Mouse (Mus musculus) brain, embryonic 18.5 days (tissue): Measurements from ENCODE around the gene Gm7534.

Experiments
- DNase-seq: peaks from one replicate; pipeline ENCODE4 v3.0.0-alpha.2; 2012; ENCODE audit warnings: low read depth, low spot score

Gm7534 gene

DNA sequence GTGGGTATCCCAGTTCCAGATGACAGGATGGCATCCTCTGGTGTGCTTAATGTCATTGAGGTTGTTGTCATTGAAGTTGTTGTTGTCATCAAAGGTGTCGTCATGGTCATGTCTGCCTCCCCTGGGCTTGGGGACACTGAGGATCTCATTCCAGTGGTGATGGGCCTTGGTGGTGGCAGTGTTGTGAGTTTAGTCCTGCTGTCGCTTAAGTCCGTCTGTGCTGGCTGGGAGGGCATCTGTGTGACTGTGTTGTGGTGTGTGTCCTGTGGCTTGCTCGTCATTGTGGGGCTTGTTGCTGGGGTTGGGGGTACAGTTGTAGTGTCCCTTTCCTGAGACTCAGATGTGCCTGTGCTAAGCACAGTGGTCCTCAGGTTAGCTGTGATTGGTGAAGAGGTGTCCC, at the start of gene Gm7534:
Gene Gm7534, minus strand, starts transcription at position 101 of the 400 bp plus-strand sequence.
- DNase-seq, result no peak

GRCm38 (mm10) chr4:134252131-134252910, 49.5 kb upstream of the Gm7534 start:
- DNase-seq, result no peak

- no peak for DNase-seq
Observed at GRCm38 (mm10) chr4:134251241-134252130, 48.7 kb upstream of the Gm7534 start.

DNA sequence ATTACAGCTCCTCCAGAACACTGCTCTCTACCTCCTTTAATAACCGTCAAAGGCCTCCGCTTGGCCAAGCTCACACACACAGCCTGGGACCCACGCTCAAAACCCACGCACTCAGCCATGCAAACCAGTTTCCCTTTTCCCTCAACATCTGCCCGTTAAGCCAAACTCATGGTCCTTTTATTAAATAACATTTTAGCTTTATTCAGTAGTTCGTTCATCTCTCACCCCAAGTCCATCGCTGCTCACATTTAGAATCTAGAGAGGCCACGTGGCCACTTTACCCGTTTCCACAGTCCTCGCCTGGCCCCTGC, 48.1 kb upstream of the Gm7534 start:
- no peak for DNase-seq

- DNase-seq, result no peak
Observed at GRCm38 (mm10) chr4:134250116-134250929, 47.5 kb upstream of the Gm7534 start.

- DNase-seq, result no peak
Observed at GRCm38 (mm10) chr4:134249651-134250050, 46.8 kb upstream of the Gm7534 start.

DNA sequence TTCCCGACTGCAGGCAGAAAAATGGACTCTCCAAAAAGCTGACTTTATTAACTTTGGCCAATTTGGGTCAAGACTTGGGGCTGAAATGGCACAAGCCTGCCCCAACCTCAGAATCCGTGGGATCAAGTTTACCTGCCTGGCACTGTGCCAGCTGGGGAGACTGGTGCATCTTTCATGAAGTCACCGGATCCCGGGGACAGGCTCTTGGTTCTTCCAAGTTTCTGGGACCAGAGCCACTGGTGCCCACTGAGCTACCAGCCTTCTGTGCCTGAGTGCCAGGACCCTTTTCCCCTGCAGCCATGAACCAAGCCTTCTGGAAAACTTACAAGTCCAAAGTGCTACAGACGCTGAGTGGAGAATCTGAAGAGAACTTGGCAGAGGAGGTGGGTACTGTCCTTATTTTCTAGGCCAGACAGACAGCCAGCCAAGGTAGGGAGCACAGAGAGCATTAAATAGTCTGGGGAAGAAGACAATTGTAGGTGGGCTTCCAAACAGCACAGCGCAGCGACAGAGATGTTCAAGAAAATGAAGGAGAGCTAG, 44.0 kb upstream of the Gm7534 start, which contains the start of gene Gm30191:
Gene Gm30191, plus strand, starts transcription at position 217 of the 540 bp plus-strand sequence.
- no peak for DNase-seq

DNA sequence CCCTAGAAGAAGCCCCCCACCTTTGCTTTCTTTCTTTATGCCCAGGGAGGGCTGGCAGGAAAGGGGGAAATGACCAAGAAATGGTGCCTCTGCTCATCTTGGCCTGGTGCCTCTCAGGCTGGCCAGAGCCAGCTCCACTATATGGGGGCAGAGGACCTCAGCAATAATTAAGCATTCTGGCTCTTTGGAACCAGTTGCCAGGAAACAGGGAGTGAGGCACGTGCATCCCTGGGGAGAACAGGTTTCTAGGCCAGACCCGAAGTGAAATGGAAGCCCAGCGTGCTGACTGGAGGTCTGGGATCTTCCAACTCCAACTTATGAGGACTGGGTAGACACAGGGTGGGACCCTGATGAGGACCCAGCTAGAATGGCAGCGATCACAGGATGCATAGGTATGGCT, 43.5 kb upstream of the Gm7534 start:
- no peak for DNase-seq

- DNase-seq, result peak; percentile 73
Observed at GRCm38 (mm10) chr4:134245148-134245843, 42.5 kb upstream of the Gm7534 start, which contains the start of gene Zfp593. TSS of gene Zfp593 (minus strand) at chr4:134245592.

GRCm38 (mm10) chr4:134243516-134244250, 40.9 kb upstream of the Gm7534 start, which contains the start of gene E130218I03Rik:
TSS of gene E130218I03Rik (plus strand) at chr4:134243662.
- no peak for DNase-seq

DNA sequence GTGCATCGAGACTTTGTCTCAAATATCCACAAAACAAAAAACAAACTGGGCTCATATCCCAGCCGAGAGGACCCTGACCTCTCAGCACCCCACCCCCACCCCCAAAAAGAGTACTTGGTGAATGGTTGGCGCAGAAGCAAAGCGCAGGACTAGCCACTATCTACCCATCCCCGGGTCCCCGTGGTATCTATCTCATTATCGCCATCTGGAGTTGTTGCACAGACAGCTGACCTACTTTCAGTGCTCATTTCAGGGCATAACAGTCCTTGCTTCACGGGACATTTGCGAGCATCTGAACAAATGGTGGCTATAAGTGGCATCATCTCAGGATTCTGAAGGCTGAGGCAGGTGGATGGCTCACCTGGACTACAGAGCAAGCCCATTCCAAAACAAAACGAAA, 35.9 kb upstream of the Gm7534 start:
- DNase-seq, result no peak

- DNase-seq, result no peak
Observed at GRCm38 (mm10) chr4:134238279-134238651, 35.5 kb upstream of the Gm7534 start, which contains the start of gene Cnksr1. TSS of gene Cnksr1 (minus strand) at chr4:134238399.

GRCm38 (mm10) chr4:134237582-134238278, 34.9 kb upstream of the Gm7534 start:
- DNase-seq, result no peak

GRCm38 (mm10) chr4:134234876-134235275, 32.1 kb upstream of the Gm7534 start:
- DNase-seq, result no peak

- DNase-seq, result no peak
Observed at GRCm38 (mm10) chr4:134230431-134230830, 27.6 kb upstream of the Gm7534 start.

DNA sequence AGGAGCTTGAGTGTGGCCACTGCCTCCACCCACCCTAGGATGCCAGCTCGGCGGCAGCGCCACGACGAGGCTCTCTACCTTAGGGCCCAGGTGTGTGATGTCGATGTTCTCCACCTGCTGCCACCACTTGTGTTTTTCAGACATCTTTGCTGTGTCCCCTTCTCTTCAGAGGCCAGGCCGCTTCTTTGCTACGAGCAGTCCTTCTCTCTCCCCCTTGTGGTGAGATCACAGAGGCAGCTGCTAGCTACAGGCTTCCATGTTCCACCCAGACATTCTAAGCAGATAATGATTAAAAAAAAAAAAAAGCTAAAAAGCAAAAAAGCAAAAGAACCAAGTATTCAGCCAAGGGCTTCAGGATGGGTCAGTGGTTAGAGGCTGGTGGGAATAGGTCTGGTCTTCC, 24.4 kb upstream of the Gm7534 start, which contains the start of gene Catsper4:
Gene Catsper4, minus strand, starts transcription at position 190 of the 400 bp plus-strand sequence.
- no peak for DNase-seq

DNA sequence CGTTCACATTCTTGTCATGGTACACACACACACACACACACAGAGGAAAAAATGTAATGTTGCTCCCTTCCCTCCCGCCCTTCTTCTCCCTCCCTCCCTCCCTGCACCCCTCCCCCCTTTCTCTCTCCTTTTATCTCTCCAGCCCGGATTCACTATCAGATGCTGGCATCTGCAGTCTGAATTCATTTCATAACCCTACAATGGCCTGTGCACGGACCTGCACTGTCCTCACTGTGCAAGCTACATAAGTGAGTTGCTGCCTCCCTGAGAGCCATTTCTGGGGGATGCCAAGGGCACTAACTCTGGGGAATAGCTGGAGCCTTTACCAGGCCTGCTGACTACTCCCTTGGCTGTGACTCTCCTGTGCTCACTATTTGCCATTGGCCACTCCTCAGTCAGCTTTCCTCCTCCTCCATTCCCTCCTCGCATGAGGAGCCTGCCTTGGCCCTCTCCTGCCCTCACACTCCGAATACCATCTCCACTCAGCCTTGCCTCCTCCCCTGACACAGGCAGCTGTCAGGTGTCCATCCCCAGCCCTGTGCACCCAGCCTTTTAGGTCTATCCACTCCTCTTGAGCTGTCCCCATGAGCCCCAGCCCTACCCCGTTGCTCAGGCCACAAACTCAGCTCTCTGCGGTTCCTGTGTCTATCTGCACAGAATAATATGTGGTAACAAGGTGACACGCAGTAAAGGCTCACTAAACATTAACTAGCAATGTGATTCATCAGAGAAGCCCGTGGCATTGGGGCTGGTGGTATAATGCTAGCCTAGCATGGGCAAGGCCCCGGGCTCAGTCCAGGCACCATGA, 20.2 kb upstream of the Gm7534 start:
- no peak for DNase-seq

- no peak for DNase-seq
Observed at GRCm38 (mm10) chr4:134206488-134207053, 3.8 kb upstream of the Gm7534 start.
